Mouse (Mus musculus) liver, postnatal 0 days (tissue): ENCODE measurements around the gene Fam185a.

Experiments used
- CTCF ChIP-seq: sonication (generic); IDR thresholded peaks from 2 replicates; pipeline ENCODE4 v1.5.1; 2016; ENCODE audit warnings: antibody characterized with exemption, low read depth
- EP300 ChIP-seq: IDR thresholded peaks from 2 replicates; pipeline ENCODE4 v1.6.1; 2016; ENCODE audit warnings: antibody characterized with exemption, low read depth, mild to moderate bottlenecking

DNA sequence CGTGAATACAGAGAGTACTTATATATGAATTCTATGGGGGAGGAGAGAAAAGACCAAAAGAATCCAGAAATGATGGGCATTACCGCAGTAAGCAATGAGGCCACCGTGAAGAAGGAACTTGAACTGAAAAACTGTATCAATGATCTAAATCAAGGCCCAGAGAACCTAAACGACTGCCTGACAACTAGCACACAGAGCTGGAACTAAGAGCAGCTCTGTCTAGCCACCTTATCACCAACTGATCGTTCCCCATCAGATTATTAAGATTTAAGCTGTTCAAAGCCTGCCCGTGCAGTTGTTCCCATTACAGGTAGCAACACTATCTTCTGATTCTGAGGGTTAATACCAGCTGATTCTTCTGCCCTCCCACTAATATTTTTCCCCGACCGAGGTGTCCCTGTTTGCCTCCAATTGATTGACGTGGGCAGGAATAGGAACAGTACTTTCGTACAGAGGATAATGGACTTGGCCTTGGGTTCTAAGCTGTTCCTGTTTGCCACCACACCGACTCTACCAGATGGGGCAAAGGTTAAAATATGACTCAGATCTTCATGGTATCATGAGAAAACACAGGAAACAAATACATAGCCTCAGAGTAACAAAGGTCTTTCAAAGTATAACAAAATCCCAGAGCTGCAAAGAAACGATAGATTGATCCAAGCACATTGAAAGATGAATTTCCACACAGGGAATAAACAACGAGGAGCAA is 40.4 kb upstream of the Fam185a start:
- TF ChIP-seq CTCF: no peak
- TF ChIP-seq EP300: no peak
